Mouse (Mus musculus) lung, embryonic 16.5 days (tissue): Measurements from ENCODE around the gene Pkmyt1. TPM values are rescaled to one million over a fixed set of nuclear protein-coding genes. Genes with fewer than 3 reads are reported as not detected.
A peak's percentile ranks its signal among the peaks of the same experiment; 100 is the strongest.

Experiments used
- ATAC-seq: fragments of 200-750 bp; cut with Nextera tagmentation; 2 replicates; pipeline ENCODE4 v1.8.0; 2017; ENCODE audit warnings: low read depth, mild to moderate bottlenecking, moderate library complexity
- H3K27ac ChIP-seq: fragments of 300-500 bp; sonication (generic); 2 replicates; pipeline ENCODE4 v1.5.1; 2014; ENCODE audit warnings: mild to moderate bottlenecking, control low read depth, low read length
- H3K27me3 ChIP-seq: fragments of 300-500 bp; sonication (generic); 2 replicates; pipeline ENCODE4 v1.6.1; 2014; ENCODE audit warnings: low read depth, low read length, mixed read lengths; ENCODE audit not compliant: control insufficient read depth, insufficient read depth
- H3K36me3 ChIP-seq: fragments of 300-500 bp; sonication (generic); 2 replicates; pipeline ENCODE4 v1.6.1; 2014; ENCODE audit warnings: low read length; ENCODE audit not compliant: control insufficient read depth, insufficient read depth
- H3K4me1 ChIP-seq: fragments of 300-500 bp; sonication (generic); replicated peaks from 2 replicates; pipeline ENCODE4 v1.6.1; 2014; ENCODE audit warnings: low read length, mixed read lengths; ENCODE audit not compliant: control insufficient read depth, insufficient read depth
- H3K4me2 ChIP-seq: fragments of 300-500 bp; sonication (generic); 2 replicates; pipeline ENCODE4 v1.6.1; 2014; ENCODE audit warnings: low read depth, low read length, control low read depth
- H3K4me3 ChIP-seq: fragments of 300-500 bp; sonication (generic); 2 replicates; pipeline ENCODE4 v1.5.1; 2014; ENCODE audit warnings: mild to moderate bottlenecking, low read length, control low read depth
- H3K9ac ChIP-seq: fragments of 300-500 bp; sonication (generic); 2 replicates; pipeline ENCODE4 v1.6.1; 2014; ENCODE audit warnings: low read length, control low read depth
- H3K9me3 ChIP-seq: fragments of 300-500 bp; sonication (generic); 2 replicates; pipeline ENCODE4 v1.6.1; 2016; ENCODE audit warnings: low read length; ENCODE audit not compliant: control insufficient read depth
- WGBS: fragments of 180-500 bp; shearing (Covaris S2); extraction: QIAGEN DNeasy Blood & Tissue Kit; methylation state at CpG from one replicate; pipeline ENCODE4 v1.1.7; 2014; 5-methylcytosine and 5-hydroxymethylcytosine counted together
- polyA plus RNA-seq: library from polyadenylated mRNA; unstranded; fragments of >200 nt; fragmentation: Nextera tagmentation; extraction: Ambion mirVana; gene quantifications from 2 replicates; pipeline ENCODE4 v1.2.1, GENCODE M21; 2015

Pkmyt1 gene
- polyA plus RNA-seq, 1 experiment from 2014 or later: 58.8 TPM

GRCm38 (mm10) chr17:23749400-23750191 lies 23.5 kb downstream of the Pkmyt1 start:
- peaks cover 10% of the 10 kb centered on the region for H3K36me3 ChIP-seq
- H3K27ac ChIP-seq: 0 out of 2 replicates have a peak overlapping the region, but pooled peaks have one; percentile 9
- no peak for ATAC-seq
- 82% methylated on average over 11 of the region's 11 CpGs for WGBS
- no peaks in the 10 kb centered on the region for H3K9me3 ChIP-seq
- H3K4me1 ChIP-seq: peaks cover 14% of the 10 kb centered on the region
- H3K4me2 ChIP-seq: peak overlapping the region; percentile 43
- peak overlapping the region; percentile 47 for H3K9ac ChIP-seq
- peaks cover 36% of the 10 kb centered on the region for H3K27me3 ChIP-seq
- peak overlapping the region; percentile 35 for H3K4me3 ChIP-seq

GRCm38 (mm10) chr17:23755689-23756088 lies 29.6 kb downstream of the Pkmyt1 start:
- peak; percentile 70; the same call in 1 of the 2 replicates for ATAC-seq
- peak overlapping the region; percentile 34 for H3K27ac ChIP-seq
- peak overlapping the region; percentile 9; the same call in 1 of the 2 replicates for H3K4me2 ChIP-seq

GRCm38 (mm10) chr17:23757581-23757980 lies 31.4 kb downstream of the Pkmyt1 start:
- H3K36me3 ChIP-seq: peaks cover 37% of the 10 kb centered on the region
- no peak overlapping the region for H3K4me3 ChIP-seq
- no peaks in the 10 kb centered on the region for H3K9me3 ChIP-seq
- no peak overlapping the region for H3K27ac ChIP-seq
- 91% methylated on average over 9 of the region's 9 CpGs for WGBS
- ATAC-seq: no peak
- no peak overlapping the region for H3K9ac ChIP-seq
- no peaks in the 10 kb centered on the region for H3K4me1 ChIP-seq
- no peaks in the 10 kb centered on the region for H3K27me3 ChIP-seq
- no peak overlapping the region for H3K4me2 ChIP-seq

More at GRCm38 (mm10) chr17:23755689-23756088, 29.6 kb downstream of the Pkmyt1 start:
- Histone ChIP-seq H3K36me3 (peaks cover 34% of the 10 kb centered on the region), H3K9me3 (no peaks in the 10 kb centered on the region), H3K9ac (0 out of 2 replicates have a peak overlapping the region, but pooled peaks have one; percentile 34), H3K4me3 (no peak overlapping the region), H3K27me3 (no peaks in the 10 kb centered on the region), H3K4me1 (no peaks in the 10 kb centered on the region)
- 83% methylated on average over 13 of the region's 13 CpGs for WGBS

GRCm38 (mm10) chr17:23758801-23759200 lies 32.7 kb downstream of the Pkmyt1 start:
- Histone ChIP-seq H3K4me3 (no peak overlapping the region), H3K9ac (no peak overlapping the region), H3K4me2 (no peak overlapping the region), H3K9me3 (no peaks in the 10 kb centered on the region), H3K27me3 (no peaks in the 10 kb centered on the region), H3K27ac (no peak overlapping the region), H3K36me3 (peaks cover 30% of the 10 kb centered on the region), H3K4me1 (no peaks in the 10 kb centered on the region)
- 87% methylated on average over 8 of the region's 8 CpGs for WGBS
- ATAC-seq: no peak

GRCm38 (mm10) chr17:23760231-23760630 lies 34.1 kb downstream of the Pkmyt1 start:
- Histone ChIP-seq H3K4me2 (no peak overlapping the region), H3K4me1 (no peaks in the 10 kb centered on the region), H3K27ac (no peak overlapping the region), H3K27me3 (no peaks in the 10 kb centered on the region), H3K4me3 (no peak overlapping the region), H3K9me3 (no peaks in the 10 kb centered on the region), H3K36me3 (peaks cover 30% of the 10 kb centered on the region), H3K9ac (no peak overlapping the region)
- WGBS: 92% methylated on average over 9 of the region's 9 CpGs
- ATAC-seq: no peak

- no peaks in the 10 kb centered on the region for H3K27me3 ChIP-seq
- H3K4me2 ChIP-seq: no peak overlapping the region
- ATAC-seq: no peak
- H3K4me3 ChIP-seq: no peak overlapping the region
- no peaks in the 10 kb centered on the region for H3K9me3 ChIP-seq
- H3K4me1 ChIP-seq: no peaks in the 10 kb centered on the region
- no peak overlapping the region for H3K9ac ChIP-seq
- WGBS: 97% methylated on average over 3 of the region's 3 CpGs
- H3K36me3 ChIP-seq: peaks cover 28% of the 10 kb centered on the region
- H3K27ac ChIP-seq: no peak overlapping the region
Measured at GRCm38 (mm10) chr17:23761155-23761554, 35.0 kb downstream of the Pkmyt1 start.

- H3K4me1 ChIP-seq: no peaks in the 10 kb centered on the region
- no peaks in the 10 kb centered on the region for H3K9me3 ChIP-seq
- H3K27ac ChIP-seq: no peak overlapping the region
- no peak for ATAC-seq
- H3K36me3 ChIP-seq: peaks cover 22% of the 10 kb centered on the region
- no peak overlapping the region for H3K4me2 ChIP-seq
- WGBS: 90% methylated on average over 11 of the region's 11 CpGs
- H3K9ac ChIP-seq: no peak overlapping the region
- no peak overlapping the region for H3K4me3 ChIP-seq
- no peaks in the 10 kb centered on the region for H3K27me3 ChIP-seq
Measured at GRCm38 (mm10) chr17:23762976-23763375, 36.8 kb downstream of the Pkmyt1 start.

GRCm38 (mm10) chr17:23770493-23770892 lies 44.4 kb downstream of the Pkmyt1 start:
- WGBS: 29% methylated on average over 2 of the region's 2 CpGs
- H3K27ac ChIP-seq: no peak overlapping the region
- no peak for ATAC-seq

GRCm38 (mm10) chr17:23770896-23771283 lies 44.8 kb downstream of the Pkmyt1 start:
- H3K4me2 ChIP-seq: peak overlapping the region; percentile 90
- no peaks in the 10 kb centered on the region for H3K27me3 ChIP-seq
- peak overlapping the region; percentile 97 for H3K9ac ChIP-seq
- no peaks in the 10 kb centered on the region for H3K9me3 ChIP-seq
- peak overlapping the region; percentile 97 for H3K4me3 ChIP-seq
- peaks cover 3% of the 10 kb centered on the region; the same call in 1 of the 2 replicates for H3K36me3 ChIP-seq
- ATAC-seq: peak; percentile 28
- H3K27ac ChIP-seq: peak overlapping the region; percentile 69
- H3K4me1 ChIP-seq: peaks cover 7% of the 10 kb centered on the region
- under 1% methylated on average over 19 of the region's 19 CpGs for WGBS

More at GRCm38 (mm10) chr17:23770493-23770892, 44.4 kb downstream of the Pkmyt1 start:
- Histone ChIP-seq H3K9me3 (no peaks in the 10 kb centered on the region), H3K4me1 (peaks cover 7% of the 10 kb centered on the region), H3K4me2 (peak overlapping the region; percentile 90), H3K27me3 (no peaks in the 10 kb centered on the region), H3K9ac (peak overlapping the region; percentile 97), H3K36me3 (peaks cover 3% of the 10 kb centered on the region; the same call in 1 of the 2 replicates), H3K4me3 (peak overlapping the region; percentile 97)
